Mouse (Mus musculus) midbrain, postnatal 0 days (tissue): ENCODE measurements around the gene Psmb1. TPM values are rescaled to one million over a fixed set of nuclear protein-coding genes. Genes with fewer than 3 reads are reported as not detected.

ENCODE experiments used
- ATAC-seq: fragments of 200-750 bp; cut with Nextera tagmentation; 2 replicates; pipeline ENCODE4 v1.8.0; 2017; ENCODE audit warnings: moderate number of reproducible peaks, mild to moderate bottlenecking, moderate TSS enrichment, moderate library complexity; ENCODE audit not compliant: low FRiP score
- DNase-seq: peaks from one replicate; pipeline ENCODE4 v3.0.0-alpha.2; 2015; ENCODE audit warnings: low spot score
- H3K27ac ChIP-seq: fragments of 300-500 bp; sonication (generic); 2 replicates; pipeline ENCODE4 v1.5.1; 2014; ENCODE audit warnings: low read depth, mild to moderate bottlenecking, low read length, mixed read lengths
- H3K27me3 ChIP-seq: fragments of 300-500 bp; sonication (generic); 2 replicates; pipeline ENCODE4 v1.6.1; 2014; ENCODE audit warnings: low read length, control low read depth, mixed read lengths; ENCODE audit not compliant: insufficient read depth
- H3K36me3 ChIP-seq: fragments of 300-500 bp; sonication (generic); 2 replicates; pipeline ENCODE4 v1.6.1; 2014; ENCODE audit warnings: low read length, control low read depth, mixed read lengths; ENCODE audit not compliant: insufficient read depth
- H3K4me1 ChIP-seq: fragments of 300-500 bp; sonication (generic); 2 replicates; pipeline ENCODE4 v1.6.1; 2014; ENCODE audit warnings: mild to moderate bottlenecking, control low read depth, antibody characterized with exemption, low read length, mixed read lengths; ENCODE audit not compliant: insufficient read depth
- H3K4me2 ChIP-seq: fragments of 300-500 bp; sonication (generic); 2 replicates; pipeline ENCODE4 v1.6.1; 2014; ENCODE audit warnings: low read depth, mild to moderate bottlenecking, low read length, mixed read lengths; ENCODE audit not compliant: poor library complexity, severe bottlenecking
- H3K4me3 ChIP-seq: fragments of 300-500 bp; sonication (generic); 2 replicates; pipeline ENCODE4 v1.5.1; 2014; ENCODE audit warnings: low read depth, mild to moderate bottlenecking, low read length, moderate library complexity
- H3K9ac ChIP-seq: fragments of 300-500 bp; sonication (generic); replicated peaks from 2 replicates; pipeline ENCODE4 v1.6.1; 2014; ENCODE audit warnings: mild to moderate bottlenecking, low read length, moderate library complexity, mixed read lengths; ENCODE audit not compliant: poor library complexity, severe bottlenecking
- H3K9me3 ChIP-seq: fragments of 300-500 bp; sonication (generic); 2 replicates; pipeline ENCODE4 v1.6.1; 2016; ENCODE audit warnings: low read length, control low read depth
- CTCF ChIP-seq: IDR thresholded peaks from 2 replicates; pipeline ENCODE4 v1.5.1; 2016; ENCODE audit warnings: antibody characterized with exemption, mild to moderate bottlenecking
- WGBS: fragments of 180-500 bp; shearing (Covaris S2); extraction: QIAGEN DNeasy Blood & Tissue Kit; methylation state at CpG from one replicate; pipeline ENCODE4 v1.1.7; 2014; 5-methylcytosine and 5-hydroxymethylcytosine counted together
- polyA plus RNA-seq: library from polyadenylated mRNA; unstranded; fragments of >200 nt; fragmentation: Nextera tagmentation; extraction: Ambion mirVana; gene quantifications from 2 replicates; pipeline ENCODE4 v1.2.1, GENCODE M21; 2015
- total RNA-seq: library from RNA; depleted of rRNA; stranded (reverse); fragments of >200 nt; gene quantifications from 2 replicates; pipeline ENCODE4 v1.2.3, GENCODE M21; 2014

The Psmb1 gene
- total and polyA plus RNA-seq, 2 experiments from 2014 or later: 93.1 to 253 TPM

- 92% methylated on average over 7 of the region's 7 CpGs for WGBS
- ATAC-seq (no peak), DNase-seq (no peak)
- Histone ChIP-seq H3K36me3 (peaks cover 36% of the 10 kb centered on the region), H3K9ac (no peak overlapping the region), H3K4me1 (no peaks in the 10 kb centered on the region), H3K9me3 (no peaks in the 10 kb centered on the region), H3K27ac (no peak overlapping the region), H3K27me3 (no peaks in the 10 kb centered on the region), H3K4me2 (no peak overlapping the region), H3K4me3 (no peak overlapping the region)
- no peak for TF ChIP-seq CTCF
Observed at GRCm38 (mm10) chr17:15490542-15490941, 9.0 kb downstream of the Psmb1 start.

GRCm38 (mm10) chr17:15472671-15473070 is 26.9 kb downstream of the Psmb1 start:
- peak; percentile 42 for TF ChIP-seq CTCF
- Histone ChIP-seq H3K27me3 (no peaks in the 10 kb centered on the region), H3K4me2 (no peak overlapping the region), H3K9me3 (no peaks in the 10 kb centered on the region), H3K4me3 (no peak overlapping the region), H3K9ac (no peak overlapping the region), H3K4me1 (no peaks in the 10 kb centered on the region), H3K36me3 (peaks cover 50% of the 10 kb centered on the region), H3K27ac (no peak overlapping the region)
- no peak for ATAC-seq
- 92% methylated on average over 4 of the region's 4 CpGs for WGBS
- no peak for DNase-seq

- 24% methylated on average over 5 of the region's 5 CpGs for WGBS
- peak; percentile 91 for TF ChIP-seq CTCF
- ATAC-seq (0 out of 2 replicates have a peak, but pooled peaks have one; percentile 44), DNase-seq (peak; percentile 84)
- Histone ChIP-seq H3K27me3 (no peaks in the 10 kb centered on the region), H3K4me2 (no peak overlapping the region), H3K9ac (no peak overlapping the region), H3K4me3 (no peak overlapping the region), H3K4me1 (no peaks in the 10 kb centered on the region), H3K27ac (no peak overlapping the region), H3K9me3 (no peaks in the 10 kb centered on the region), H3K36me3 (peaks cover 6% of the 10 kb centered on the region)
Observed at GRCm38 (mm10) chr17:15467669-15468068, 31.9 kb downstream of the Psmb1 start.

- TF ChIP-seq CTCF: no peak
- Histone ChIP-seq H3K27me3 (no peaks in the 10 kb centered on the region), H3K4me3 (no peak overlapping the region), H3K4me1 (no peaks in the 10 kb centered on the region), H3K36me3 (no peaks in the 10 kb centered on the region), H3K9me3 (no peaks in the 10 kb centered on the region), H3K4me2 (no peak overlapping the region), H3K27ac (no peak overlapping the region), H3K9ac (no peak overlapping the region)
- ATAC-seq (no peak), DNase-seq (no peak)
- WGBS: 97% methylated on average over 6 of the region's 6 CpGs
Observed at GRCm38 (mm10) chr17:15461921-15462495, 37.5 kb downstream of the Psmb1 start.

- ATAC-seq (no peak), DNase-seq (peak; percentile 16)
- WGBS: 84% methylated on average over 4 of the region's 4 CpGs
Observed at GRCm38 (mm10) chr17:15459761-15460160, 39.8 kb downstream of the Psmb1 start.

GRCm38 (mm10) chr17:15456595-15456994 is 43.0 kb downstream of the Psmb1 start:
- ATAC-seq: no peak
- H3K9me3 ChIP-seq: no peaks in the 10 kb centered on the region
- TF ChIP-seq CTCF: no peak
- H3K9ac ChIP-seq: no peak overlapping the region
- H3K4me1 ChIP-seq: no peaks in the 10 kb centered on the region
- DNase-seq: no peak
- no peaks in the 10 kb centered on the region for H3K27me3 ChIP-seq
- H3K4me3 ChIP-seq: no peak overlapping the region
- H3K4me2 ChIP-seq: no peak overlapping the region
- 90% methylated on average over 2 of the region's 2 CpGs for WGBS
- H3K36me3 ChIP-seq: no peaks in the 10 kb centered on the region
- H3K27ac ChIP-seq: no peak overlapping the region

More at GRCm38 (mm10) chr17:15459761-15460160, 39.8 kb downstream of the Psmb1 start:
- Histone ChIP-seq H3K27ac (no peak overlapping the region), H3K36me3 (no peaks in the 10 kb centered on the region), H3K27me3 (no peaks in the 10 kb centered on the region), H3K9ac (no peak overlapping the region), H3K9me3 (no peaks in the 10 kb centered on the region), H3K4me1 (no peaks in the 10 kb centered on the region), H3K4me2 (no peak overlapping the region), H3K4me3 (no peak overlapping the region)
- TF ChIP-seq CTCF: no peak
